Mouse (Mus musculus) thymus, postnatal 10 days (tissue): ENCODE measurements around the gene Csl.

Source experiments
- DNase-seq, 2 experiments: peaks; one replicate each; pipeline ENCODE4 v3.0.0; 2021; ENCODE audit warnings: low spot score in 2 of 2

The Csl gene

GRCm38 (mm10) chr10:99759558-99759957, at the start of gene Csl:
Csl (minus strand) TSS chr10:99759658.
- DNase-seq: no peak

- no peak for DNase-seq
These were observed 30.0 kb upstream of the Csl start for GRCm38 (mm10) chr10:99789418-99789817.

- DNase-seq: no peak
These were observed 15.0 kb upstream of the Csl start for GRCm38 (mm10) chr10:99774228-99775120.

GRCm38 (mm10) chr10:99750146-99750545, 9.3 kb downstream of the Csl start:
- DNase-seq: no peak

GRCm38 (mm10) chr10:99748668-99749260, 10.7 kb downstream of the Csl start:
- DNase-seq: no peak

GRCm38 (mm10) chr10:99748009-99748408, 11.4 kb downstream of the Csl start:
- DNase-seq: no peak

- no peak for DNase-seq
These were observed 17.7 kb downstream of the Csl start for GRCm38 (mm10) chr10:99741609-99742280.

GRCm38 (mm10) chr10:99713129-99713528, 46.3 kb downstream of the Csl start:
- no peak for DNase-seq

- no peak for DNase-seq
These were observed 47.9 kb downstream of the Csl start for GRCm38 (mm10) chr10:99711567-99711966.
